Comparison of ENCODE assay signal across 8 mouse cellular contexts in genomic region chr1:120264861-120265686, GRCm38 (mm10). TPM values are rescaled to one million over a fixed set of nuclear protein-coding genes. Genes with fewer than 3 reads are reported as not detected.
A peak's percentile ranks its signal among the peaks of the same experiment; 100 is the strongest.
DNase-seq lines count a peak whose midpoint lies in the region; ATAC-seq and TF ChIP-seq lines count a peak whose summit lies in the region.

No protein-coding gene starts in this region.

- no peaks in the 10 kb centered on the region for H3K36me3 ChIP-seq in CH12.LX (replicated peaks in 1 of 2; ENCODE audit: control insufficient read depth in 1 of 2, insufficient read depth in 1 of 2, low read length in 1 of 2)
- no peaks in the 10 kb centered on the region for H3K36me3 ChIP-seq in forebrain, embryonic 12.5 days (replicated peaks)
- no peaks in the 10 kb centered on the region for H3K36me3 ChIP-seq in heart, postnatal 0 days (replicated peaks; ENCODE audit: control insufficient read depth, insufficient read depth, low read length)
- peaks cover 31% of the 10 kb centered on the region for H3K36me3 ChIP-seq in liver, embryonic 15.5 days (replicated peaks)
- no peaks in the 10 kb centered on the region for H3K36me3 ChIP-seq in neural tube, embryonic 11.5 days (ENCODE audit: control insufficient read depth, insufficient read depth, low read length)
- no peaks in the 10 kb centered on the region for H3K36me3 ChIP-seq in stomach, postnatal 0 days (ENCODE audit: control insufficient read depth, insufficient read depth, low read length)

- peak; percentile 85 for DNase-seq in CH12.LX (ENCODE audit: extremely low read depth)
- peak; percentile 90 for DNase-seq in c-Kit-positive CD71-positive TER-119-positive erythroid progenitor cells, embryonic 14.5 days (ENCODE audit: low spot score)
- DNase-seq in heart, postnatal 0 days (ENCODE audit: low spot score), result peak; percentile 90
- peak; percentile 85 to 92 for DNase-seq in kidney, postnatal 4 days
- peak; percentile 72 for DNase-seq in neural tube, embryonic 11.5 days (ENCODE audit: low spot score)
- peak; percentile 93 for DNase-seq in stomach, postnatal 0 days (ENCODE audit: low spot score)

- H3K27me3 ChIP-seq in CH12.LX (replicated peaks), result no peaks in the 10 kb centered on the region
- H3K27me3 ChIP-seq in forebrain, embryonic 12.5 days, result peaks cover 34% of the 10 kb centered on the region
- no peaks in the 10 kb centered on the region for H3K27me3 ChIP-seq in heart, postnatal 0 days (ENCODE audit: control insufficient read depth, insufficient read depth, low read length)
- no peaks in the 10 kb centered on the region for H3K27me3 ChIP-seq in liver, embryonic 15.5 days
- H3K27me3 ChIP-seq in neural tube, embryonic 11.5 days (ENCODE audit: control insufficient read depth, insufficient read depth, low read length), result no peaks in the 10 kb centered on the region
- H3K27me3 ChIP-seq in stomach, postnatal 0 days (ENCODE audit: control insufficient read depth, insufficient read depth, low read length), result no peaks in the 10 kb centered on the region

- peak overlapping the region; percentile 34; the same call in 1 of the 2 replicates for H3K9ac ChIP-seq in CH12.LX (ENCODE audit: insufficient read depth, low read depth)
- H3K9ac ChIP-seq in forebrain, embryonic 12.5 days, result peak overlapping the region; percentile 38
- H3K9ac ChIP-seq in heart, postnatal 0 days (replicated peaks; ENCODE audit: low read depth, low read length), result peak overlapping the region; percentile 62
- peak overlapping the region; percentile 86 for H3K9ac ChIP-seq in liver, embryonic 15.5 days
- peak overlapping the region; percentile 44 for H3K9ac ChIP-seq in neural tube, embryonic 11.5 days (ENCODE audit: low read length)
- peak overlapping the region; percentile 57 for H3K9ac ChIP-seq in stomach, postnatal 0 days (ENCODE audit: low read length)

- H3K4me2 ChIP-seq in CH12.LX (ENCODE audit: insufficient read depth, low read depth, poor library complexity, severe bottlenecking), result peak overlapping the region; percentile 96
- peak overlapping the region; percentile 79 for H3K4me2 ChIP-seq in forebrain, embryonic 12.5 days
- peak overlapping the region; percentile 93 for H3K4me2 ChIP-seq in heart, postnatal 0 days (ENCODE audit: low read depth, low read length)
- peak overlapping the region; percentile 96 for H3K4me2 ChIP-seq in liver, embryonic 15.5 days
- peak overlapping the region; percentile 95 for H3K4me2 ChIP-seq in neural tube, embryonic 11.5 days (ENCODE audit: low read depth)
- peak overlapping the region; percentile 99 for H3K4me2 ChIP-seq in stomach, postnatal 0 days (replicated peaks; ENCODE audit: low read depth)

- H3K79me2 ChIP-seq in CH12.LX (replicated peaks; ENCODE audit: control insufficient read depth, extremely low read depth, insufficient read depth, poor library complexity, severe bottlenecking), result no peaks in the 10 kb centered on the region

- peak overlapping the region; percentile 37 to 67 (median 60) for H3K4me3 ChIP-seq in CH12.LX (replicated peaks in 1 of 3; ENCODE audit: low read depth in 2 of 3, low read length in 2 of 3, poor library complexity in 1 of 3)
- peak overlapping the region; percentile 46 for H3K4me3 ChIP-seq in forebrain, embryonic 12.5 days (replicated peaks)
- H3K4me3 ChIP-seq in heart, postnatal 0 days (ENCODE audit: low read depth, low read length), result peak overlapping the region; percentile 65
- H3K4me3 ChIP-seq in liver, embryonic 15.5 days (replicated peaks), result peak overlapping the region; percentile 84
- peak overlapping the region; percentile 42 for H3K4me3 ChIP-seq in neural tube, embryonic 11.5 days (ENCODE audit: low read depth, low read length)
- H3K4me3 ChIP-seq in stomach, postnatal 0 days (ENCODE audit: low read depth, low read length), result peak overlapping the region; percentile 54

- TF ChIP-seq EP300 in CH12.LX (IDR thresholded peaks at IDR 0.05; ENCODE audit: low read length), result no peak
- 0 out of 2 replicates have a peak, but pooled peaks have one; percentile 58 for TF ChIP-seq EP300 in heart, postnatal 0 days (IDR thresholded peaks at IDR 0.05; ENCODE audit: low read depth)
- TF ChIP-seq EP300 in stomach, postnatal 0 days (optimal IDR thresholded peaks at IDR 0.05), result no peak

- peaks cover 7 to 61% of the 10 kb centered on the region in 2 experiments; a peak in 3 of 4 replicates for H3K4me1 ChIP-seq in CH12.LX (ENCODE audit: control insufficient read depth in 1 of 2, insufficient read depth in 2 of 2)
- H3K4me1 ChIP-seq in forebrain, embryonic 12.5 days, result peaks cover 4% of the 10 kb centered on the region; the same call in 1 of the 2 replicates
- peaks cover 13% of the 10 kb centered on the region; the same call in 1 of the 2 replicates for H3K4me1 ChIP-seq in heart, postnatal 0 days (ENCODE audit: control insufficient read depth, insufficient read depth)
- peaks cover 99% of the 10 kb centered on the region for H3K4me1 ChIP-seq in liver, embryonic 15.5 days (replicated peaks)
- no peaks in the 10 kb centered on the region for H3K4me1 ChIP-seq in neural tube, embryonic 11.5 days (ENCODE audit: control insufficient read depth, insufficient read depth, low read length)
- H3K4me1 ChIP-seq in stomach, postnatal 0 days (replicated peaks; ENCODE audit: control insufficient read depth, insufficient read depth), result peaks cover 3% of the 10 kb centered on the region; the same call in 1 of the 2 replicates

- no peaks in the 10 kb centered on the region for H3K9me3 ChIP-seq in CH12.LX (replicated peaks; ENCODE audit: low read length)
- no peaks in the 10 kb centered on the region for H3K9me3 ChIP-seq in forebrain, embryonic 12.5 days
- no peaks in the 10 kb centered on the region for H3K9me3 ChIP-seq in heart, postnatal 0 days (replicated peaks; ENCODE audit: control insufficient read depth, low read length)
- H3K9me3 ChIP-seq in liver, embryonic 15.5 days (replicated peaks), result no peaks in the 10 kb centered on the region
- H3K9me3 ChIP-seq in neural tube, embryonic 11.5 days (ENCODE audit: control insufficient read depth, low read length), result no peaks in the 10 kb centered on the region
- H3K9me3 ChIP-seq in stomach, postnatal 0 days (ENCODE audit: control insufficient read depth, low read length), result no peaks in the 10 kb centered on the region

- WGBS in forebrain, embryonic 12.5 days, result 2% methylated on average over 38 of the region's 40 CpGs
- WGBS in heart, postnatal 0 days, result 1% methylated on average over 40 of the region's 40 CpGs
- under 1% methylated on average over 40 of the region's 40 CpGs for WGBS in liver, embryonic 15.5 days (ENCODE audit: insufficient replicate concordance)
- WGBS in neural tube, embryonic 11.5 days, result 2% methylated on average over 36 of the region's 40 CpGs
- 1% methylated on average over 40 of the region's 40 CpGs for WGBS in stomach, postnatal 0 days

- dilution Hi-C loops in CH12.LX (cut with MboI; ENCODE audit: extremely low pct_ligation_motif_present, extremely low pct_unique_long_range_greater_than_20kb, low sequenced_read_pairs), result no loop called here

- in situ Hi-C loops in CH12.LX (cut with MboI; ENCODE audit: low pct_ligation_motif_present, low pct_unique_long_range_greater_than_20kb, low sequenced_read_pairs), result no loop called here

- no peak for TF ChIP-seq CTCF in CH12.LX (conservative IDR thresholded peaks at IDR 0.05 in 1 of 2, IDR thresholded peaks at IDR 0.05 in 1 of 2; ENCODE audit: low read depth in 2 of 2, low read length in 2 of 2)
- 0 out of 2 replicates have a peak, but pooled peaks have one; percentile 14 for TF ChIP-seq CTCF in heart, postnatal 0 days (IDR thresholded peaks at IDR 0.05; ENCODE audit: low read depth)
- peak; percentile 33 for TF ChIP-seq CTCF in stomach, postnatal 0 days (IDR thresholded peaks at IDR 0.05; ENCODE audit: low read depth)

- TF ChIP-seq POLR2A in CH12.LX (IDR thresholded peaks at IDR 0.05; ENCODE audit: low read depth, low read length), result peak; percentile 52

- no peak for TF ChIP-seq RAD21 in CH12.LX (IDR thresholded peaks at IDR 0.05; ENCODE audit: low read depth, low read length)

- peak; percentile 89 for ATAC-seq in forebrain, embryonic 12.5 days (ENCODE audit: low FRiP score)
- ATAC-seq in heart, postnatal 0 days (ENCODE audit: insufficient read depth, low read depth), result peak; percentile 97
- peak; percentile 93 for ATAC-seq in liver, embryonic 15.5 days (ENCODE audit: insufficient read depth)
- peak; percentile 80 for ATAC-seq in neural tube, embryonic 11.5 days (ENCODE audit: insufficient read depth, low FRiP score, low TSS enrichment)
- ATAC-seq in stomach, postnatal 0 days (ENCODE audit: low FRiP score, low TSS enrichment), result peak; percentile 93

- no peak overlapping the region for H3K27ac ChIP-seq in CH12.LX (ENCODE audit: insufficient read depth, low read depth)
- no peak overlapping the region for H3K27ac ChIP-seq in forebrain, embryonic 12.5 days
- peak overlapping the region; percentile 85 for H3K27ac ChIP-seq in heart, postnatal 0 days (ENCODE audit: low read depth)
- H3K27ac ChIP-seq in liver, embryonic 15.5 days (replicated peaks), result peak overlapping the region; percentile 91
- H3K27ac ChIP-seq in neural tube, embryonic 11.5 days (ENCODE audit: low read depth, low read length), result no peak overlapping the region
- no peak overlapping the region for H3K27ac ChIP-seq in stomach, postnatal 0 days (replicated peaks)

TF ChIP-seq in CH12.LX, 34 proteins besides CTCF, POLR2A, EP300 and RAD21 (continues in another document):
- no peak for TF ChIP-seq ZC3H11A (IDR thresholded peaks at IDR 0.05; ENCODE audit: low read depth, low read length)
- 0 out of 2 replicates have a peak, but pooled peaks have one; percentile 19 for TF ChIP-seq TCF12 (IDR thresholded peaks at IDR 0.05; ENCODE audit: low read depth, low read length)
- TF ChIP-seq GABPA (IDR thresholded peaks at IDR 0.05; ENCODE audit: insufficient replicate concordance, low read depth, low read length), result no peak
- TF ChIP-seq RCOR1 (conservative IDR thresholded peaks at IDR 0.05; ENCODE audit: low read depth, low read length), result no peak
- no peak for TF ChIP-seq TBP (conservative IDR thresholded peaks at IDR 0.05; ENCODE audit: low read depth, low read length)
- 0 out of 2 replicates have a peak, but pooled peaks have one; percentile 31 for TF ChIP-seq MYC (IDR thresholded peaks at IDR 0.05; ENCODE audit: low read depth, low read length)
- 0 out of 2 replicates have a peak, but pooled peaks have one; percentile 12 for TF ChIP-seq USF1 (IDR thresholded peaks at IDR 0.05; ENCODE audit: low read depth, low read length)

RNA-seq across cellular contexts. Expression of gene Steap3, which starts 7.4 kb away (rescaled TPM):
- total RNA-seq in CH12.LX (2012; rRNA removed), result 1.6 and 2.9 TPM in 2 replicates
- 0.95 and 1.2 TPM in 2 replicates for total RNA-seq in CH12.LX (2014; rRNA removed)
- polyA plus RNA-seq in CH12.LX (2012; ENCODE audit: insufficient read length, low read depth), result 7.3 and 8.0 TPM in 2 replicates
- polyA plus RNA-seq in forebrain, embryonic 12.5 days (2016; fragmentation: Nextera tagmentation; extraction: Ambion mirVana), result 1.5 and 1.7 TPM in 2 replicates
- total RNA-seq in heart, postnatal 0 days (2014; rRNA removed; ENCODE audit: low replicate concordance), result 15.4 and 38.7 TPM in 2 replicates
- 19.6 and 20.3 TPM in 2 replicates for polyA plus RNA-seq in heart, postnatal 0 days (2015; fragmentation: Nextera tagmentation; extraction: Ambion mirVana)
- 43.4 and 46.8 TPM in 2 replicates for polyA plus RNA-seq in liver, embryonic 15.5 days (2015; fragmentation: Nextera tagmentation; extraction: Ambion mirVana)
- 2.8 and 3.0 TPM in 2 replicates for polyA plus RNA-seq in neural tube, embryonic 11.5 days (2014; fragmentation: Nextera tagmentation; extraction: Ambion mirVana)
- 2.8 and 3.2 TPM in 2 replicates for polyA plus RNA-seq in stomach, postnatal 0 days (2015; fragmentation: Nextera tagmentation; extraction: Ambion mirVana)

Comparison
In these comparisons a context has a peak if more than half of its experiments do, and no peak if none do; other contexts are left out.
1. H3K27ac ChIP-seq: peak in heart, postnatal 0 days (single experiment) and liver, embryonic 15.5 days (single experiment); none in CH12.LX (single experiment), forebrain, embryonic 12.5 days (single experiment), neural tube, embryonic 11.5 days (single experiment) and stomach, postnatal 0 days (single experiment).
2. H3K9ac ChIP-seq: peak in every context shown above with its lines; median percentile 86 in liver, embryonic 15.5 days; 62 in heart, postnatal 0 days; 57 in stomach, postnatal 0 days; 44 in neural tube, embryonic 11.5 days; 38 in forebrain, embryonic 12.5 days; 34 in CH12.LX.
3. CTCF ChIP-seq: peak in heart, postnatal 0 days (single experiment) and stomach, postnatal 0 days (single experiment); none in CH12.LX (0 of 2).
4. Peak in every context shown above with its lines, with median percentiles within 50 percentile points of each other: DNase-seq, H3K4me2 ChIP-seq, H3K4me3 ChIP-seq and ATAC-seq.